Mouse (Mus musculus) small intestine, adult 2 months (tissue): ENCODE measurements around the gene Lrp1. TPM values are rescaled to one million over a fixed set of nuclear protein-coding genes. Genes with fewer than 3 reads are reported as not detected.

ENCODE experiments used
- H3K27ac ChIP-seq: fragments of 200-500 bp; 2 replicates; pipeline ENCODE4 v1.5.1; 2012; ENCODE audit warnings: low read depth, low read length, control low read depth, inconsistent platforms; ENCODE audit not compliant: insufficient read depth
- H3K27me3 ChIP-seq: fragments of 200-500 bp; 2 replicates; pipeline ENCODE4 v1.6.1; 2012; ENCODE audit warnings: mild to moderate bottlenecking, moderate library complexity, low read length, inconsistent platforms; ENCODE audit not compliant: control insufficient read depth, insufficient read depth
- H3K36me3 ChIP-seq: fragments of 200-500 bp; 2 replicates; pipeline ENCODE4 v1.6.1; 2012; ENCODE audit warnings: mild to moderate bottlenecking, low read length, control low read depth, inconsistent platforms; ENCODE audit not compliant: control insufficient read depth, insufficient read depth
- H3K4me1 ChIP-seq: fragments of 200-500 bp; 2 replicates; pipeline ENCODE4 v1.6.1; 2012; ENCODE audit warnings: low read length, inconsistent platforms, mixed read lengths; ENCODE audit not compliant: control insufficient read depth, insufficient read depth, insufficient read length
- H3K4me3 ChIP-seq: fragments of 200-500 bp; 2 replicates; pipeline ENCODE4 v1.5.1; 2012; ENCODE audit warnings: low read depth, mild to moderate bottlenecking, control low read depth, inconsistent platforms, low read length, moderate library complexity
- CTCF ChIP-seq: fragments of 200-500 bp; IDR thresholded peaks from 2 replicates; pipeline ENCODE4 v1.5.1; 2012; ENCODE audit warnings: low read depth, mild to moderate bottlenecking, control low read depth, inconsistent platforms, low read length, moderate library complexity, mixed read lengths; ENCODE audit not compliant: insufficient replicate concordance, insufficient read length; ENCODE audit errors: extremely low read depth
- POLR2A ChIP-seq: fragments of 200-500 bp; IDR thresholded peaks from 2 replicates; pipeline ENCODE4 v1.6.1; 2012; ENCODE audit warnings: low read depth, mild to moderate bottlenecking, control low read depth, inconsistent platforms, low read length, moderate library complexity
- WGBS: fragments of 180-500 bp; shearing (Covaris S2); methylation state at CpG from one replicate; pipeline ENCODE4 v1.1.7; 2018; 5-methylcytosine and 5-hydroxymethylcytosine counted together
- polyA plus RNA-seq: library from polyadenylated mRNA; depleted of rRNA; stranded (reverse); fragments of >200 nt; gene quantifications from 2 replicates; pipeline ENCODE4 v1.2.3, GENCODE M21; 2012

The Lrp1 gene
- polyA plus RNA-seq, 1 experiment: 200 TPM

DNA sequence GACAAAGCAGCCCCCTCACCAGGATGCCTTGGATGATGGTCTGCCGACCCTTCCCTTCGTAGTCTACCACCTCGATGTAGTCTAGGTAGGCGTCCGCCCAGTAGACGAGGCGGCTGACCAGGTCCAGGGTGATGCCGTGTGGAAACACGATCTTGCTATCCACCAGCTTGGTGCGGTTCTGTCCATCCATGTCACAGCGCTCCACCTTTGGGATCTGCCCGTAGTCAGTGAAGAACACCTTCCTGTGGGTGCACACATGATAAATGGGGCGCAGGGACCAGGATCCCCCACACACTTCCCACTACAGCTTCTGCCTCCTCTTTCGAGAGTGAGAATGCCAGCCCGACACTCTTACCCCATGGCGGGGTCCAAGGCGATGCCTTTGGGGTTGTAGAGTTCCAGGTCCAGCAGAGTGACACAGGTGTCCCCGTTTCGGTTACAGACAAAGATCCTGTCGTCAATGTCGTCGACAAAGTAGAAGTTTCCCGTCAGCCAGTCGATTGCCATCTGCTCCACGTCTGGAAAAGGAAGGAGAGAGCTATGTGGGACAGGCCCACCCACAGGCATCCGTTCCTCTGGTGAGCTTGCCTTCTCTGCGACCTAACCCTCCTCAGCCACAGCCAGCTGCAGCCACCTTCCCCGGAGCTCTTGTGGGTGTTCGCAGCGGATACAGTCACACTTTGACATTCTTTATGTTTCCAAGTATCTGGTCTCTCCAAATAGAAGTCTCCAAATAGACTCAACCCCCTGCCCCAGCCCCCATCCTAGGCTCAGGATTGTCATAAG is 25.8 kb downstream of the Lrp1 start:
- no peak overlapping the region for H3K4me3 ChIP-seq
- no peaks in the 10 kb centered on the region for H3K27me3 ChIP-seq
- TF ChIP-seq POLR2A (no peak), CTCF (no peak)
- peak overlapping the region; percentile 3; the same call in 1 of the 2 replicates for H3K27ac ChIP-seq
- H3K36me3 ChIP-seq: peaks cover 41% of the 10 kb centered on the region
- 89% methylated on average over 30 of the region's 30 CpGs for WGBS
- H3K4me1 ChIP-seq: peaks cover 51% of the 10 kb centered on the region

DNA sequence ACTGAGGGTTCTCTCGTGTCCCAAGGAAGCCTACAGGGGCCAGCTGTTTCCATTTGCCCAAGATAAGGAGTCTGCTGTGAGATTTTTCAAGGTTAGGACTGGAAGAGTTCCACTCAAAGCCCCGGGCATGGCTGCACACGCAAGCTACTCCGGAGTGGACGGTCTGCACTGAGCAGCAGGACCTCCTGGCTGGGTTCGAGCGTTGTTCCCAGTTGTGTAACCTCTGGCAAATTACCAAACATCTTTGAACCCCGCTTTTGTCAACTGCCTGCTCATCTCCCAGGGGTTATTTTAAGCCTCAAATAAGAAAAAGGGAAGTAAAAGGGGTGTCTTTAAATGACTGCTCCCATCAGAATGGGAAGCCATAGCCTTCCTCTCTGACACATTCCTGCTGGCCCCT is 26.5 kb downstream of the Lrp1 start:
- Histone ChIP-seq H3K36me3 (peaks cover 48% of the 10 kb centered on the region), H3K27ac (0 out of 2 replicates have a peak overlapping the region, but pooled peaks have one; percentile 3), H3K4me1 (peaks cover 48% of the 10 kb centered on the region), H3K27me3 (no peaks in the 10 kb centered on the region), H3K4me3 (no peak overlapping the region)
- WGBS: 75% methylated on average over 8 of the region's 8 CpGs
- TF ChIP-seq CTCF: no peak
- TF ChIP-seq POLR2A: no peak

DNA sequence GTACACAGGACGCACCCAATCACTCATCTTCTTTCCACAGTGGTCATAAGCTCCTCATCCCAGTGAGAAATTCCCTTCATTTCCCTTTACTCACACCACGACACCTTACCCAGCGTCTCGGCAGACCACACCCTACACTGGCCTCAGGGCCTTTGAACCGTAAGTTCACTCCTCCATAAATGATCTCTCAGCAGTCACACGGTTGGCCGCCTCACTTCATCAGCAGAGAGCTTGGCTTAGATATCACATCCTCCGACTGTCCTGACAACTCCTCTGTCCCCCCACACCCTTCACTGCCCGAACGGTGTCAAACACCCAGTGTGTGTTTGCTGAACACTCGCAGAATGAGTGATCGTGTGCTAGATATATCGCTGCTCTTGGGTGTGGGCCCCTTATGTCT is 28.1 kb downstream of the Lrp1 start:
- no peaks in the 10 kb centered on the region for H3K27me3 ChIP-seq
- H3K27ac ChIP-seq: peak overlapping the region; percentile 84
- H3K4me3 ChIP-seq: no peak overlapping the region
- WGBS: 42% methylated on average over 13 of the region's 13 CpGs
- H3K36me3 ChIP-seq: peaks cover 62% of the 10 kb centered on the region
- H3K4me1 ChIP-seq: peaks cover 38% of the 10 kb centered on the region
- no peak for TF ChIP-seq POLR2A
- no peak for TF ChIP-seq CTCF

DNA sequence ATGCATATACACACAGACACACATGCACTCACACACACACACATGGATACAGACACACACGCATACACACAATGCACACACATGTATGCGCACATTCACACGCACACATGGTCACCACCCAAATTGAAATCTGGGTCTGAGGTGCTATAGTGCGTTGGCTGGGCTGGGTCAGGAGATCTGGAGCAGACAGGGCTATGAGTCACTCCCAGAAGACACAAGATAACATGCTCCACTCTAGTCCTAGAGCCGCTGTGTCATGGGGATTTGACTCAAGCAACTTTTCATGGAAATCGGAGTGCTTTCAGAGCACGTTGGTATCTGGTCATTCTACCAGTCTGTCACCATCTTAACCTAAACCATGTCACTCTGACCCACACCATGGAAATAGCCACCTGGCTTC is 28.5 kb downstream of the Lrp1 start:
- Histone ChIP-seq H3K36me3 (peaks cover 64% of the 10 kb centered on the region), H3K4me1 (peaks cover 36% of the 10 kb centered on the region), H3K4me3 (no peak overlapping the region), H3K27me3 (no peaks in the 10 kb centered on the region), H3K27ac (peak overlapping the region; percentile 84)
- TF ChIP-seq CTCF (no peak), POLR2A (no peak)
- 76% methylated on average over 7 of the region's 7 CpGs for WGBS

DNA sequence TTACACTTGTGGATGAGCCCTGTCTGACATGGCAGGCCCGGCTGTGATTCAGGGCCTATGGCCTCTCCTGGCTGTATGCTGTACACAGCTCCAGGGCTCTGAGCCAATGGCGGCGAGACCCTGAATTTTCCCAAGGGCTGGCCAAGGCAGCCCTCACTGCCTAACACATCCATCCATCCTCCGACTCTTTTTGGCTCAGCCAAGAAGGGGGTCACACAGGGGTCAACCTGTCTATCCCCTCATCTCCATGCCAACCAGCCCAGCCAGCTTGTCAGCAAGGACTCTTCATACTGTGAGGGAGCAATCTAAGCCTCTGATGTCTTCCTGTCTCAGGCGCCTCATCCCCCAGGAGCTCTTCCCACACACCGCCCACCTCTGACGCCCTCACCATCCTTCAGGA is 29.4 kb downstream of the Lrp1 start:
- no peak for TF ChIP-seq CTCF
- no peak for TF ChIP-seq POLR2A
- WGBS: 85% methylated on average over 7 of the region's 7 CpGs
- Histone ChIP-seq H3K36me3 (peaks cover 64% of the 10 kb centered on the region), H3K27ac (no peak overlapping the region), H3K4me3 (no peak overlapping the region), H3K4me1 (peaks cover 29% of the 10 kb centered on the region), H3K27me3 (no peaks in the 10 kb centered on the region)

DNA sequence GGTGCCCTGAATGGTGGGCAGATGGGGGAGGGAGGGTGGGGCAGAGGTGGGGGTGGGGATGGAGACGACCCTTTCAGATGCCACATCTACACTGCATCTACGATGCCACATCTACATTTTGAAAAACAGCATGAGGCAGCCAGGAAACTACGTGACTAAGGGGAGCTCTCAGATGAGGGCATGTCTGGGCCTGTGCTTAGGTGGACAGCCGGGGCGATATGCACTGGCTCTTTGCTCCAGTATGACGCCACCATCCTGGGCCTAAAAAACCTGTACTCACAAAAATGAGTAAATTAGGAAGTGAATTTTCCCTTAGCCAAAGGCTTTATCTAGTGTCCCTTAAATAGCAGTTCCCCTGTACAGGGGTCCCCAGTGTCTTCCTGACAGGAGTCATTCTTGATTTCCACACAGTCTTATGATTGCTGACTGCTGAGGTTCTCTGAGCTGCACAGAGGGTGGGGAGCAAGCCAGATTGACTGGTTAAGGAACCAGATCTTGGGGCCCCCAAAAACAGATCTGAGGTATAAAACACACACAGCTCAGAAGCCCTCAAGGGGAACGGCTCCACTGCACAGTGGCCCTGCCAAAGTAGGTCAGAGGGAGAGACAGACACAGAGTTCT is 30.0 kb downstream of the Lrp1 start:
- Histone ChIP-seq H3K4me3 (no peak overlapping the region), H3K4me1 (peaks cover 24% of the 10 kb centered on the region), H3K27ac (no peak overlapping the region), H3K36me3 (peaks cover 64% of the 10 kb centered on the region), H3K27me3 (no peaks in the 10 kb centered on the region)
- TF ChIP-seq POLR2A: no peak
- no peak for TF ChIP-seq CTCF
- 87% methylated on average over 7 of the region's 7 CpGs for WGBS

DNA sequence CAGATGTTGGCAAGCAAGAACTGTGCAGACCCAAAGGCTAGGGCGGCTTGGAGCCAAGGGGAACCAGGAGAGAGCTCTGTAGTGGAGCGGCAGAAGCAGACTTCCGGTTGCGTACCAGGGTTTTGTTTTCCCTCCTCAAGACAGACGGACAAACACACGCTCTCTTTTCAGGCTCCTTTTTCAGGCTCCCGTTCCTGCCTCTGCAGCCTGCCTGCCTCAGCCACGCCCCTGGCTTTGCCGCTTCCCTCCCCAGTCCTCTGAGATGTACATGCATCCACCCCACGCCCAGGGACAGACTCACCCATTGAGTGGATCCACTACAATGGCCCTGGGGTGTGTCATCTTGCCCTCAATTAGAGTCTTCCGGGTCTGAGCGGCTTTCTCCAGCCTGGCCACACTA is 30.7 kb downstream of the Lrp1 start:
- peaks cover 63% of the 10 kb centered on the region for H3K36me3 ChIP-seq
- no peaks in the 10 kb centered on the region for H3K27me3 ChIP-seq

More for the DNA sequence above, 30.7 kb downstream of the Lrp1 start:
- H3K4me1 ChIP-seq: peaks cover 23% of the 10 kb centered on the region
- TF ChIP-seq POLR2A (no peak), CTCF (no peak)
- H3K27ac ChIP-seq: no peak overlapping the region
- no peak overlapping the region for H3K4me3 ChIP-seq
- 76% methylated on average over 12 of the region's 12 CpGs for WGBS
